Mouse (Mus musculus) stomach, postnatal 0 days (tissue): ENCODE measurements at regions not wholly inside any gene's neighbourhood (a gene's known extent, or its start where the extent isn't known, plus 50 kb on each side); places are given as distances from the start of the nearest gene placed in this dataset.
"Not testable (repeated sequence)": the region's sequence is repeated elsewhere in the genome, so short reads cannot be mapped to it uniquely, and the experiment has no call there.

ENCODE experiments used
- CTCF ChIP-seq: IDR thresholded peaks from 2 replicates; pipeline ENCODE4 v1.5.1; 2016; ENCODE audit warnings: antibody characterized with exemption, low read depth, mild to moderate bottlenecking, moderate library complexity
- EP300 ChIP-seq: optimal IDR thresholded peaks from 2 replicates; pipeline ENCODE3; 2016; ENCODE audit warnings: antibody characterized with exemption

DNA sequence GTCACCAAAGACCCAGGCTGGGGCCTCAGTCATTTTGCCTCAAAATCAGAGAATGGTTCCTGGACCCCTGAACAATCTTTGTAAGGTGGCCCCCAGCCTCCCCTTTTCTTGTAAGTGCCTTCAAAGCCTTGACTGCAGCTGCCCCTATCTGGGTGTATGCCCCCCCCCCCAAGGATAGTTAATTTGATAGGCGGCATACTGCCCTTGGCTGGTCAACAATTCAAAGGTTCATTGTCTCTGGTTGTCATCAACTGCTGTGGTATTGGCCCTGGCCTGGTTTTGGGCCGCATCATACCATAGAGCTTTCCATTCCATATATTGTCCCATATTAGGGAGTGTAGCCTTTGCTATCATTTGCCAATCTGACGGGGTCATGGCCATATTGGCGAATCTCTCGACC is 446.0 kb downstream of the Adam29 start:
- not testable (repeated sequence) for TF ChIP-seq CTCF, EP300
